Mouse (Mus musculus) G1E (cell line): ENCODE measurements around the gene Zfp90.

Experiments
- CTCF ChIP-seq: IDR thresholded peaks from 2 replicates; pipeline ENCODE4 v1.5.1; 2012; ENCODE audit warnings: low read depth, low read length, inconsistent platforms, mixed read lengths
- GATA1 ChIP-seq: IDR thresholded peaks from 2 replicates; pipeline ENCODE4 v1.6.1; 2012; ENCODE audit warnings: borderline replicate concordance, low read length, inconsistent platforms, mixed read lengths
- GATA2 ChIP-seq: IDR thresholded peaks from 2 replicates; pipeline ENCODE4 v1.6.1; 2012; ENCODE audit warnings: low read depth, low read length, inconsistent platforms, borderline replicate concordance
- POLR2AphosphoS5 ChIP-seq: IDR thresholded peaks from 2 replicates; pipeline ENCODE4 v1.6.1; 2012; ENCODE audit warnings: low read depth, low read length, inconsistent platforms; ENCODE audit not compliant: insufficient replicate concordance

DNA sequence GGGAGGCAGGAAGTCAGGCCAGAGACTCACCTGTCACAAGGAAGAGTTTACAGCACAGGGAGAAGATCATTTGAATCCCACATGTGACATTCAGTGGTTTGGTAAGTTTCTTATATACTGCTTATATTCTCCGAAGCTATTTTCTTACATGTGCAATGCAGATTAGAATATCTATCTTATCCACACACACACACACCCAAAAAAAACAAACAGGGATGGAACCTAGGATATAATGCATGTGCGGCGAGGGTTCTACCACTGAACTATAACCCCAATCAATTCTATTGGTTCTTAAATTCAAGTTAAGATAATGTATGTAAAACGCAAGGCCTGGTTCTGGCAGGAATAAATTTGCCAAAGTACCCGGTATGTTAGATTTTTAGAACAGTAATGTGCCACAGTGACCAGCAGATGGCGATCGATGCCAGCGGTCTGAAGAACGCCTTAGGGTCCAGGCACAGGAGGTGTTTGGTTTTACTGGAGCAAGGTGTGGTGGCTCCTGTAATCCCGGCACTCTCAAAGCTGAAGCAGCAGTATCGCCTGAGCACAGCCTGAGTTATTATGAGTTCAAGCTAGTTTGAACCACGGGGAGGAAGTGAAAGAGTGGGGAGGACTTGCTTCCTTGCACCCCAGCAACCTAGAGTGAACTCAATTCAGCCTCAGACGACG lies 3.2 kb upstream of the Zfp90 start:
- TF ChIP-seq GATA1 (no peak), CTCF (peak; percentile 64), GATA2 (no peak), POLR2AphosphoS5 (no peak)
